Mouse (Mus musculus): Measurements from ENCODE around the gene Cd82. TPM values are rescaled to one million over a fixed set of nuclear protein-coding genes. Genes with fewer than 3 reads are reported as not detected.

Gene Cd82
- polyA plus RNA-seq, 1 experiment: 411 TPM

DNA sequence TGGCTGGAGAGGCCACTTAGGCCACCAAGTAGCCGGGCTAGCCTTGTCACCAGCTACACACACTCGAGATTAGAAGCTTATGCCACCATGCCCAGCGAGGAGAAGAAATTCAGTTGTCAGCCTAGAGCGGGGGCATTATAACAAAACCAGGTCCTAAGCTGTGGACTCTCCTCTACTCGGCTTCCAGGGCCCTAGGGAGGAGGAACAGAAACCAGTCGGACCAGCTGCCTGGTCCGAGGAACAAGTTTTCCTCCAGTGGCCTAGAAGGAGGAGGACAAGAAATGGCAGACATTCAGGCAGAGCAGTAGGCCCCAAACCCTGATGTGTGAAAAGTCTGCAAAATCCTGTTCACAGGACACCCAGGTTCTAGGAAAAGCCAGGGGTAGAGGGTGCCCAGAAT lies 12.2 kb downstream of the Cd82 start:
- TF ChIP-seq MYOG (IDR thresholded peaks at IDR 0.05; ENCODE audit: control insufficient read depth in 1 of 3, insufficient read depth in 1 of 3, insufficient read length in 2 of 3, low read depth in 2 of 3) (no peak), POLR2AphosphoS2 (IDR thresholded peaks at IDR 0.05; ENCODE audit: insufficient read length, low read depth) (no peak), MAX (IDR thresholded peaks at IDR 0.05; ENCODE audit: low read depth) (no peak)
- H3K27me3 ChIP-seq (ENCODE audit: control insufficient read depth, insufficient read depth, insufficient read length): no peaks in the 10 kb centered on the region
- peaks cover 16% of the 10 kb centered on the region for H3K36me3 ChIP-seq (ENCODE audit: control insufficient read depth, insufficient read depth)
- no peak overlapping the region for H3K4me3 ChIP-seq
- no peak overlapping the region for H3K4me2 ChIP-seq (ENCODE audit: low read depth)
- no peak overlapping the region for H3ac ChIP-seq (ENCODE audit: control insufficient read depth, insufficient read length)
- peaks cover 97% of the 10 kb centered on the region for H3K79me2 ChIP-seq (ENCODE audit: control insufficient read depth, insufficient read depth)

DNA sequence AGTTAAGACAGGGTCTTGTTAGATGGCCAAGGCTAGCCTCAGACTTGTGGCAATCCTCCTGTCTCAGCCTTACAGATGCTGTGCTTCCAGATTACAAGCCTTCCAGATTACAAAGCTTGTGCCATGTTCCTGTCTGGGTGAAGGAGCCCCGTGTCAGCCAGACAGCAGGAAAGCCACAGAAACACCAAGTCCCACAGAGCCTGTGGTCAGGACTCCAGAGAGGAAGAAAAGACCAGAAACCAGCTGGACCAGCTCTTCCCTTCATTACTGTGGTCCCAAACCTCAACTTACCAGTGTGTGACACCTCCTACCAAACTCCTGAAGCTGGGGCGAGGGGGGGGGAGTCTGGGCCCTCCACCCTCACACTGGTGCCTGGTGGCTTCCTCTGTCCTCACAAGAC lies 13.3 kb downstream of the Cd82 start:
- Histone ChIP-seq H3K4me3 (no peak overlapping the region), H3K4me2 (ENCODE audit: low read depth) (no peak overlapping the region), H3K36me3 (ENCODE audit: control insufficient read depth, insufficient read depth) (peaks cover 16% of the 10 kb centered on the region), H3ac (ENCODE audit: control insufficient read depth, insufficient read length) (no peak overlapping the region), H3K79me2 (ENCODE audit: control insufficient read depth, insufficient read depth) (peaks cover 97% of the 10 kb centered on the region), H3K27me3 (ENCODE audit: control insufficient read depth, insufficient read depth, insufficient read length) (no peaks in the 10 kb centered on the region)
- TF ChIP-seq SRF (IDR thresholded peaks at IDR 0.05; ENCODE audit: control insufficient read depth, insufficient read length, low read depth) (no peak), TCF3 (IDR thresholded peaks at IDR 0.05; ENCODE audit: insufficient read length, low read depth) (no peak), POLR2A (IDR thresholded peaks at IDR 0.05; ENCODE audit: insufficient read length, low read depth) (no peak), USF1 (IDR thresholded peaks at IDR 0.05; ENCODE audit: low read depth) (no peak), MYOG (IDR thresholded peaks at IDR 0.05; ENCODE audit: control insufficient read depth in 1 of 3, insufficient read depth in 1 of 3, insufficient read length in 2 of 3, low read depth in 2 of 3) (no peak), E2F4 (IDR thresholded peaks at IDR 0.05; ENCODE audit: insufficient read depth) (no peak), TCF12 (IDR thresholded peaks at IDR 0.05; ENCODE audit: insufficient read depth, poor library complexity, severe bottlenecking) (no peak), POLR2AphosphoS2 (IDR thresholded peaks at IDR 0.05; ENCODE audit: insufficient read length, low read depth) (no peak), REST (IDR thresholded peaks at IDR 0.05; ENCODE audit: insufficient read depth, insufficient read length) (no peak), CEBPB (IDR thresholded peaks at IDR 0.05; ENCODE audit: insufficient read depth, poor library complexity, severe bottlenecking) (no peak), MAX (IDR thresholded peaks at IDR 0.05; ENCODE audit: low read depth) (no peak), MYOD1 (IDR thresholded peaks at IDR 0.05; ENCODE audit: control insufficient read depth in 1 of 3, insufficient read length in 2 of 3, low read depth in 2 of 3) (no peak)

DNA sequence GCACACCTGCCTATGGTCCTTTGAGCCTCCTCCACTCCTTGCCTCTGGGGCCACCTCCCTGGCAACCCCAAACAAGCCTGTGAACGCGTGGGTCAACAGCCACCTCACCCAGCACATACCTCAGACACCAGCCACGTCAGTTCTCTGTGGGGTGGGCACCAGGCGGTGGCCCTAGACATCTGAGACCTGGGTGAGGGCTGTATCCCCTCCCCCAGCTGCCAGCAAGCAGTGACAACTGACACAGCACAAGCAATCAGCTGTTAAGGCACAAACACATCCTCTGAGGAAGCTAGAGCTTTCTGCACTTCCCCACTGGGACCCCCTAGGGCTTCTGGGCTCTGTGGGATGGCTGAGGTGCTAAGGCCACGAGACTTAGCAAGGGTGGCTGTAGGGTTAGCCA lies 14.2 kb downstream of the Cd82 start:
- TF ChIP-seq MAX (IDR thresholded peaks at IDR 0.05; ENCODE audit: low read depth): no peak
- TF ChIP-seq USF1 (IDR thresholded peaks at IDR 0.05; ENCODE audit: low read depth): no peak
- TF ChIP-seq TCF3 (IDR thresholded peaks at IDR 0.05; ENCODE audit: insufficient read length, low read depth): peak; percentile 14
- TF ChIP-seq CEBPB (IDR thresholded peaks at IDR 0.05; ENCODE audit: insufficient read depth, poor library complexity, severe bottlenecking): no peak
- no peak for TF ChIP-seq E2F4 (IDR thresholded peaks at IDR 0.05; ENCODE audit: insufficient read depth)
- no peak for TF ChIP-seq REST (IDR thresholded peaks at IDR 0.05; ENCODE audit: insufficient read depth, insufficient read length)
- no peak for TF ChIP-seq SRF (IDR thresholded peaks at IDR 0.05; ENCODE audit: control insufficient read depth, insufficient read length, low read depth)
- TF ChIP-seq TCF12 (IDR thresholded peaks at IDR 0.05; ENCODE audit: insufficient read depth, poor library complexity, severe bottlenecking): no peak
- peak in 2 of 3 experiments; percentile 20 to 72 for TF ChIP-seq MYOD1 (IDR thresholded peaks at IDR 0.05; ENCODE audit: control insufficient read depth in 1 of 3, insufficient read length in 2 of 3, low read depth in 2 of 3)
- peak in 2 of 3 experiments; percentile 42 to 88 for TF ChIP-seq MYOG (IDR thresholded peaks at IDR 0.05; ENCODE audit: control insufficient read depth in 1 of 3, insufficient read depth in 1 of 3, insufficient read length in 2 of 3, low read depth in 2 of 3)
- peak; percentile 6 for TF ChIP-seq POLR2A (IDR thresholded peaks at IDR 0.05; ENCODE audit: insufficient read length, low read depth)
- no peak for TF ChIP-seq POLR2AphosphoS2 (IDR thresholded peaks at IDR 0.05; ENCODE audit: insufficient read length, low read depth)
- peak overlapping the region; percentile 15 for H3K4me2 ChIP-seq (ENCODE audit: low read depth)
- peaks cover 93% of the 10 kb centered on the region for H3K79me2 ChIP-seq (ENCODE audit: control insufficient read depth, insufficient read depth)
- peaks cover 16% of the 10 kb centered on the region for H3K36me3 ChIP-seq (ENCODE audit: control insufficient read depth, insufficient read depth)
- no peaks in the 10 kb centered on the region for H3K27me3 ChIP-seq (ENCODE audit: control insufficient read depth, insufficient read depth, insufficient read length)
- no peak overlapping the region for H3ac ChIP-seq (ENCODE audit: control insufficient read depth, insufficient read length)
- no peak overlapping the region for H3K4me3 ChIP-seq

DNA sequence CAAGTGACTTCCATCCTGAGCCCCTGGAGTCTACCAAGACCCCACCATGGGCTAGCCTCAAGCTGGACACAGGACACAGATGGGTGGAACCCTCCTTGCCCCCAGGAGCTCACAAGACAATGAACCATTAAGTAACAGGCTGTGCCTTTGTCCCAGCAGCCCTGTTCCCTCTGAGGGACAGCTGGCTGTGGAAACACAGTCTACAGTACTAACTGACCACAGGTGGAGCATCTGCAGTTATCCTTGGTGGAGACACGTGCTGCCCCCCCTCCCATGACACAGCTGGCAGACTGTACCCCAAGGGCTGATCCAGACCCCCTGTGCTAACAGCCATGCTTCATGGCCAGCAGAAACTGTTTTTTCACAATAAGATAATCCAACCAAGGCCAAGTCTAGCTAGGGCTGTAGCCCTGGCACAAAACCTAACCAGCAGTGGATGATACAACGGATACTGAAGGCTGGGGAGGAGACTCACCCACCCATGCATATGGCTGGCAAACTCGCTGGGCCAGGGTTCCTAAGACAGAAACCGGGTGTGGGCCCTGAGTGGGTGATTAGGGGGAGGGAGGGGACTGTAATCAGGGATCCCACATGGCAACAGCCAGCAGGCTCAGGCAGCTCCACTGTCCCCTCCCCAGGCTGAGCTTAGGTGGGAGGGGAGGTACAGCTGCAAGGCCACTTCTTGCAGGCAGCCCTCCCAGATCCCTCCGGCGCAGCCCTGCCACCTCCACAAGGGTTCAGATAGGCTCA lies 15.3 kb downstream of the Cd82 start:
- Histone ChIP-seq H3K36me3 (ENCODE audit: control insufficient read depth, insufficient read depth) (peaks cover 16% of the 10 kb centered on the region), H3ac (ENCODE audit: control insufficient read depth, insufficient read length) (no peak overlapping the region), H3K79me2 (ENCODE audit: control insufficient read depth, insufficient read depth) (peaks cover 90% of the 10 kb centered on the region), H3K27me3 (ENCODE audit: control insufficient read depth, insufficient read depth, insufficient read length) (no peaks in the 10 kb centered on the region), H3K4me3 (no peak overlapping the region), H3K4me2 (ENCODE audit: low read depth) (peak overlapping the region; percentile 13)
- TF ChIP-seq MYOD1 (IDR thresholded peaks at IDR 0.05; ENCODE audit: control insufficient read depth in 1 of 3, insufficient read length in 2 of 3, low read depth in 2 of 3) (peak; percentile 2 to 92 (median 87)), MAX (IDR thresholded peaks at IDR 0.05; ENCODE audit: low read depth) (no peak), CEBPB (IDR thresholded peaks at IDR 0.05; ENCODE audit: insufficient read depth, poor library complexity, severe bottlenecking) (no peak), REST (IDR thresholded peaks at IDR 0.05; ENCODE audit: insufficient read depth, insufficient read length) (no peak), POLR2AphosphoS2 (IDR thresholded peaks at IDR 0.05; ENCODE audit: insufficient read length, low read depth) (no peak), POLR2A (IDR thresholded peaks at IDR 0.05; ENCODE audit: insufficient read length, low read depth) (no peak), E2F4 (IDR thresholded peaks at IDR 0.05; ENCODE audit: insufficient read depth) (no peak), SRF (IDR thresholded peaks at IDR 0.05; ENCODE audit: control insufficient read depth, insufficient read length, low read depth) (no peak), MYOG (IDR thresholded peaks at IDR 0.05; ENCODE audit: control insufficient read depth in 1 of 3, insufficient read depth in 1 of 3, insufficient read length in 2 of 3, low read depth in 2 of 3) (peak; percentile 77 to 89 (median 81)), TCF3 (IDR thresholded peaks at IDR 0.05; ENCODE audit: insufficient read length, low read depth) (peak; percentile 84), TCF12 (IDR thresholded peaks at IDR 0.05; ENCODE audit: insufficient read depth, poor library complexity, severe bottlenecking) (peak; percentile 76), USF1 (IDR thresholded peaks at IDR 0.05; ENCODE audit: low read depth) (no peak)

Measured in myocyte (in vitro differentiated cells).